Mouse (Mus musculus) testis, adult 2 months (tissue): ENCODE data around the gene Plcg1.

Experiments
- CTCF ChIP-seq: fragments of 200-500 bp; IDR thresholded peaks from 2 replicates; pipeline ENCODE4 v1.5.1; 2012; ENCODE audit warnings: low read depth, mild to moderate bottlenecking, inconsistent platforms, low read length, moderate library complexity; ENCODE audit not compliant: control insufficient read depth, insufficient read depth, insufficient replicate concordance
- POLR2A ChIP-seq: fragments of 200-500 bp; IDR thresholded peaks from 2 replicates; pipeline ENCODE4 v1.6.1; 2012; ENCODE audit warnings: low read depth, mild to moderate bottlenecking, inconsistent platforms, low read length, moderate library complexity; ENCODE audit not compliant: control insufficient read depth

- TF ChIP-seq CTCF = no peak
- TF ChIP-seq POLR2A = no peak
These were observed 37.1 kb downstream of the Plcg1 start for GRCm38 (mm10) chr2:160768097-160768695.
